Mouse (Mus musculus) myocyte (in vitro differentiated cells): ENCODE measurements at regions not wholly inside any gene's neighbourhood (a gene's known extent, or its start where the extent isn't known, plus 50 kb on each side); places are given as distances from the start of the nearest gene placed in this dataset.

Source experiments
- E2F4 ChIP-seq: IDR thresholded peaks from one replicate; pipeline ENCODE4 v1.6.1; 2011; ENCODE audit warnings: mild to moderate bottlenecking, control low read depth, moderate library complexity; ENCODE audit not compliant: insufficient read depth
- MAX ChIP-seq: IDR thresholded peaks from one replicate; pipeline ENCODE4 v1.6.1; 2011; ENCODE audit warnings: low read depth, mild to moderate bottlenecking, control low read depth
- MYOD1 ChIP-seq, 3 experiments: IDR thresholded peaks; one replicate each; pipeline ENCODE4 v1.6.1; 2011; ENCODE audit warnings: control low read depth in 2 of 3, low read depth in 2 of 3, mild to moderate bottlenecking in 2 of 3, moderate library complexity in 1 of 3; ENCODE audit not compliant: insufficient read length in 2 of 3, control insufficient read depth in 1 of 3
- POLR2A ChIP-seq: IDR thresholded peaks from one replicate; pipeline ENCODE4 v1.6.1; 2011; ENCODE audit warnings: low read depth, mild to moderate bottlenecking, control low read depth, moderate library complexity; ENCODE audit not compliant: insufficient read length
- TCF3 ChIP-seq: IDR thresholded peaks from one replicate; pipeline ENCODE4 v1.6.1; 2011; ENCODE audit warnings: low read depth, control low read depth; ENCODE audit not compliant: insufficient read length
- USF1 ChIP-seq: IDR thresholded peaks from one replicate; pipeline ENCODE4 v1.6.1; 2011; ENCODE audit warnings: low read depth, mild to moderate bottlenecking, control low read depth, moderate library complexity

DNA sequence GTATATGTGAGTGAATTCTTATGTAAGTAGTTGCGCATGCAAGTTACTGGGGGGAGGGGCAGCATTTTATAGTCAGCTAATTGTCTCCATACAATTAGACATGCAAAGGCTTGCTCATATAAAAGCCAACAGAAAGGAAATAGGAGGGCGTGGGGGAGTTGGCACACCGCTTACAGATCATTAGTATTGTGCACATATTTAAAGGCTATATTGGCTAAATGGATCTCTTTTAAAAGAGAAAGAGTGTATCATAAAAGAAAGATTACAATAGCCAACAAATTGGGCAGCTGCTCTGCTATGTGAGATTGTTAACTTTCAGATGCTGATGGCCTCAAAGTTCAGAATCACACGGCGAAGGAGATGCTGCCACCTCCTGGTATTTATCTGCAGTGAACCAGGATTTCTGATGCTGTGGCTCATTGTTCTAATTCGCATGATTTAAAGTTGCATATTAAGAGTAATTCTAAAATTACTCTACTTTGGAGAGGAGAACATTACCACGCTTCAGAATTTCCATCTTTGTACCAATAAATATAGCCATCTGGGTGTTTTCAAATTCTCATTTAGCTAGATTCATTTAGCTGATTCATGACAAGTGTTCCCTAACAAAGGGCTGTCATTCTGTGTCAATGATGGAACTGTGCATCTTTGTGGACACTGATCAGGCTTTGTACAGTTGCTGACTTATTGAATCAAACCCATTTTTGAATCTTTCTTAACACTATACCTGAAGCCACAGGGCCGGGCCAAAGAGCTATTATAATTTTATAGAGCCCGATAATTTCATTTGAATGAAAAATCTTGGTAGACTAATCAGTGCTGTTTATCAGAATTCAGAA is 156.7 kb upstream of the Pdzrn3 start:
- TF ChIP-seq POLR2A (no peak), E2F4 (no peak), TCF3 (no peak), USF1 (no peak), MAX (no peak), MYOD1 (IDR thresholded peaks at IDR 0.05; ENCODE audit: control insufficient read depth in 1 of 3, insufficient read length in 2 of 3, low read depth in 2 of 3) (no peak)
